In the genomic region with DNA sequence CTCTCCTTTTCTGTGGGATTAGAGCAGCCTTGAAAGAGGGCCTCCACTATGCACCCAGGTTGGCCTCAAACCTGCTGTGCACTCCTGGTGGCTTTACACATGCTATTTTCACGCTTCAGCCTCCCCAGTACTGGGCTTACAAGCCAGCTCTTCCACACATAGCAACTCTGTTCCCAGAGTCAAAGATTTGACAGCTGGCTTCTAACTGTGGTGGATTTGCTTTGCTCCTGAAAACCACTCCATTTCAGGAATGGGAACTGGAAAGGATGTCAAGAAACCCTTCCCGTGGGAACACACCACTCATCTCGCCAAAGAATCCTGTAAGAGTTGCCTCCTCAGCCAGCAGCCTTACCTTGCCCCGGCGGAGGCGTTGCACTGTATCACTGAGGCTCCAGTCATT, we compare ENCODE assay signal across 12 mouse cellular contexts.
"Had no signal": no experiment of that assay in that cellular context is flagged by ENCODE, and none has a peak within 500 bp of the region (broad histone marks: within the 10 kb centered on the region; RNA-seq: fewer than 3 reads in every experiment).

No protein-coding gene starts in this region.

- DNase-seq: lung, adult 18-20 months; lung, embryonic 14.5 days; lung, postnatal 10 days; lung, postnatal 4 days; midbrain, embryonic 14.5 days; retina, postnatal 1 day; right cerebral cortex, postnatal 14 days; right cerebral cortex, postnatal 4 days; spleen, adult 18-20 months; thymus, adult 2 months; thymus, postnatal 25 days; thymus, postnatal 4 days had no signal
